Mouse (Mus musculus) liver, embryonic 14.5 days (tissue): ENCODE measurements around the gene Theg.

Source experiments
- CTCF ChIP-seq: IDR thresholded peaks from 2 replicates; pipeline ENCODE4 v1.5.1; 2016; ENCODE audit warnings: antibody characterized with exemption, low read depth, control low read depth
- EP300 ChIP-seq: IDR thresholded peaks from 2 replicates; pipeline ENCODE4 v1.6.1; 2016; ENCODE audit warnings: antibody characterized with exemption, low read depth

GRCm38 (mm10) chr10:79628377-79628776 is 41.2 kb upstream of the Theg start:
- no peak for TF ChIP-seq EP300
- no peak for TF ChIP-seq CTCF
